Mouse (Mus musculus) testis, adult 2 months (tissue): ENCODE measurements around the gene Camta1. TPM values are rescaled to one million over a fixed set of nuclear protein-coding genes. Genes with fewer than 3 reads are reported as not detected.

Experiments
- H3K27ac ChIP-seq: fragments of 200-500 bp; 2 replicates; pipeline ENCODE4 v1.5.1; 2012; ENCODE audit warnings: low read depth, low read length; ENCODE audit not compliant: control insufficient read depth, insufficient read depth
- H3K27me3 ChIP-seq: fragments of 200-500 bp; 2 replicates; pipeline ENCODE4 v1.6.1; 2012; ENCODE audit warnings: mild to moderate bottlenecking, low read length, moderate library complexity; ENCODE audit not compliant: control insufficient read depth, insufficient read depth
- H3K36me3 ChIP-seq: fragments of 200-500 bp; 2 replicates; pipeline ENCODE4 v1.6.1; 2012; ENCODE audit warnings: mild to moderate bottlenecking, low read length; ENCODE audit not compliant: control insufficient read depth, insufficient read depth
- H3K4me1 ChIP-seq: fragments of 200-500 bp; 2 replicates; pipeline ENCODE4 v1.6.1; 2012; ENCODE audit warnings: low read length; ENCODE audit not compliant: control insufficient read depth, insufficient read depth
- H3K4me3 ChIP-seq: fragments of 200-500 bp; 2 replicates; pipeline ENCODE4 v1.5.1; 2012; ENCODE audit warnings: low read depth, mild to moderate bottlenecking, low read length, moderate library complexity, mixed read lengths; ENCODE audit not compliant: control insufficient read depth
- CTCF ChIP-seq: fragments of 200-500 bp; IDR thresholded peaks from 2 replicates; pipeline ENCODE4 v1.5.1; 2012; ENCODE audit warnings: low read depth, mild to moderate bottlenecking, inconsistent platforms, low read length, moderate library complexity; ENCODE audit not compliant: control insufficient read depth, insufficient read depth, insufficient replicate concordance
- POLR2A ChIP-seq: fragments of 200-500 bp; IDR thresholded peaks from 2 replicates; pipeline ENCODE4 v1.6.1; 2012; ENCODE audit warnings: low read depth, mild to moderate bottlenecking, inconsistent platforms, low read length, moderate library complexity; ENCODE audit not compliant: control insufficient read depth
- polyA plus RNA-seq: library from polyadenylated mRNA; depleted of rRNA; stranded (reverse); fragments of >200 nt; gene quantifications from 2 replicates; pipeline ENCODE4 v1.2.3, GENCODE M21; 2012

Camta1 gene
- polyA plus RNA-seq, 1 experiment, result 15.4 TPM

- Histone ChIP-seq H3K27ac (no peak overlapping the region), H3K4me3 (no peak overlapping the region), H3K36me3 (no peaks in the 10 kb centered on the region), H3K27me3 (no peaks in the 10 kb centered on the region), H3K4me1 (no peaks in the 10 kb centered on the region)
- TF ChIP-seq POLR2A (no peak), CTCF (no peak)
Observed at GRCm38 (mm10) chr4:151250824-151251223, 610.9 kb downstream of the Camta1 start.

GRCm38 (mm10) chr4:151245068-151245797 lies 616.4 kb downstream of the Camta1 start:
- no peak overlapping the region for H3K4me3 ChIP-seq
- no peaks in the 10 kb centered on the region for H3K36me3 ChIP-seq
- H3K27ac ChIP-seq, result no peak overlapping the region
- TF ChIP-seq CTCF, result no peak
- no peak for TF ChIP-seq POLR2A
- no peaks in the 10 kb centered on the region for H3K27me3 ChIP-seq
- peaks cover 2% of the 10 kb centered on the region; the same call in 1 of the 2 replicates for H3K4me1 ChIP-seq

GRCm38 (mm10) chr4:151243445-151243844 lies 618.2 kb downstream of the Camta1 start:
- H3K27me3 ChIP-seq, result no peaks in the 10 kb centered on the region
- TF ChIP-seq CTCF, result no peak
- TF ChIP-seq POLR2A, result no peak
- no peaks in the 10 kb centered on the region for H3K36me3 ChIP-seq
- H3K4me3 ChIP-seq, result no peak overlapping the region
- H3K27ac ChIP-seq, result no peak overlapping the region
- peaks cover 2% of the 10 kb centered on the region; the same call in 1 of the 2 replicates for H3K4me1 ChIP-seq

- Histone ChIP-seq H3K4me1 (peaks cover 2% of the 10 kb centered on the region; the same call in 1 of the 2 replicates), H3K27ac (no peak overlapping the region), H3K4me3 (no peak overlapping the region), H3K27me3 (no peaks in the 10 kb centered on the region), H3K36me3 (no peaks in the 10 kb centered on the region)
- no peak for TF ChIP-seq CTCF
- no peak for TF ChIP-seq POLR2A
Observed at GRCm38 (mm10) chr4:151242751-151243150, 618.9 kb downstream of the Camta1 start.

GRCm38 (mm10) chr4:151240465-151240864 lies 621.2 kb downstream of the Camta1 start:
- no peak overlapping the region for H3K4me3 ChIP-seq
- H3K36me3 ChIP-seq, result no peaks in the 10 kb centered on the region
- no peaks in the 10 kb centered on the region for H3K27me3 ChIP-seq
- H3K27ac ChIP-seq, result no peak overlapping the region
- TF ChIP-seq CTCF, result peak; percentile 75; the same call in 1 of the 2 replicates
- no peak for TF ChIP-seq POLR2A
- peaks cover 2% of the 10 kb centered on the region; the same call in 1 of the 2 replicates for H3K4me1 ChIP-seq

GRCm38 (mm10) chr4:151238970-151239684 lies 622.5 kb downstream of the Camta1 start:
- H3K27me3 ChIP-seq, result no peaks in the 10 kb centered on the region
- no peaks in the 10 kb centered on the region for H3K36me3 ChIP-seq
- no peak overlapping the region for H3K4me3 ChIP-seq
- H3K27ac ChIP-seq, result no peak overlapping the region
- H3K4me1 ChIP-seq, result peaks cover 2% of the 10 kb centered on the region; the same call in 1 of the 2 replicates
- no peak for TF ChIP-seq POLR2A
- peak; percentile 46; the same call in 1 of the 2 replicates for TF ChIP-seq CTCF

GRCm38 (mm10) chr4:151237501-151237900 lies 624.2 kb downstream of the Camta1 start:
- TF ChIP-seq POLR2A (no peak), CTCF (no peak)
- Histone ChIP-seq H3K36me3 (no peaks in the 10 kb centered on the region), H3K4me1 (no peaks in the 10 kb centered on the region), H3K27me3 (no peaks in the 10 kb centered on the region), H3K27ac (no peak overlapping the region), H3K4me3 (no peak overlapping the region)
